Mouse (Mus musculus) embryonic facial prominence, embryonic 14.5 days (tissue): Measurements from ENCODE around the gene Avpr1b. TPM values are rescaled to one million over a fixed set of nuclear protein-coding genes. Genes with fewer than 3 reads are reported as not detected.

Source experiments
- ATAC-seq: fragments of 200-750 bp; cut with Nextera tagmentation; 2 replicates; pipeline ENCODE4 v1.8.0; 2017; ENCODE audit warnings: low read depth, moderate number of reproducible peaks, moderate TSS enrichment
- DNase-seq: peaks from one replicate; pipeline ENCODE4 v3.0.0-alpha.2; 2015; ENCODE audit warnings: low spot score
- H3K27ac ChIP-seq: fragments of 300-500 bp; sonication (generic); replicated peaks from 2 replicates; pipeline ENCODE4 v1.5.1; 2014; ENCODE audit warnings: low read depth, mild to moderate bottlenecking, low read length, moderate library complexity
- H3K27me3 ChIP-seq: fragments of 300-500 bp; sonication (generic); replicated peaks from 2 replicates; pipeline ENCODE4 v1.6.1; 2014; ENCODE audit warnings: low read length; ENCODE audit not compliant: control insufficient read depth, insufficient read depth
- H3K36me3 ChIP-seq: fragments of 300-500 bp; sonication (generic); 2 replicates; pipeline ENCODE4 v1.6.1; 2014; ENCODE audit warnings: low read length, mixed read lengths; ENCODE audit not compliant: control insufficient read depth, insufficient read depth
- H3K4me1 ChIP-seq: fragments of 300-500 bp; sonication (generic); 2 replicates; pipeline ENCODE4 v1.6.1; 2014; ENCODE audit warnings: antibody characterized with exemption, low read length; ENCODE audit not compliant: control insufficient read depth, insufficient read depth
- H3K4me2 ChIP-seq: fragments of 300-500 bp; sonication (generic); 2 replicates; pipeline ENCODE4 v1.6.1; 2014; ENCODE audit warnings: low read depth, mild to moderate bottlenecking, low read length, moderate library complexity, mixed read lengths
- H3K4me3 ChIP-seq: fragments of 300-500 bp; sonication (generic); 2 replicates; pipeline ENCODE4 v1.5.1; 2014; ENCODE audit warnings: low read depth, mild to moderate bottlenecking, low read length
- H3K9ac ChIP-seq: fragments of 300-500 bp; sonication (generic); 2 replicates; pipeline ENCODE4 v1.6.1; 2014; ENCODE audit warnings: low read depth, mild to moderate bottlenecking, low read length, moderate library complexity, mixed read lengths
- H3K9me3 ChIP-seq: fragments of 300-500 bp; sonication (generic); 2 replicates; pipeline ENCODE4 v1.6.1; 2016; ENCODE audit warnings: low read length; ENCODE audit not compliant: control insufficient read depth
- WGBS: fragments of 180-500 bp; shearing (Covaris S2); extraction: QIAGEN DNeasy Blood & Tissue Kit; methylation state at CpG from one replicate; pipeline ENCODE4 v1.1.7; 2014; 5-methylcytosine and 5-hydroxymethylcytosine counted together
- polyA plus RNA-seq: library from polyadenylated mRNA; unstranded; fragments of >200 nt; fragmentation: Nextera tagmentation; extraction: Ambion mirVana; gene quantifications from 2 replicates; pipeline ENCODE4 v1.2.1, GENCODE M21; 2014

The Avpr1b gene
- polyA plus RNA-seq, 1 experiment from 2014 or later: 0.08 TPM

GRCm38 (mm10) chr1:131613361-131614133 is 14.5 kb downstream of the Avpr1b start:
- Histone ChIP-seq H3K27me3 (no peaks in the 10 kb centered on the region), H3K9me3 (no peaks in the 10 kb centered on the region), H3K4me3 (no peak overlapping the region), H3K36me3 (no peaks in the 10 kb centered on the region), H3K4me1 (no peaks in the 10 kb centered on the region), H3K4me2 (no peak overlapping the region), H3K9ac (no peak overlapping the region), H3K27ac (no peak overlapping the region)
- peak; percentile 82 for ATAC-seq
- DNase-seq: peak; percentile 86
- WGBS: 76% methylated on average over 16 of the region's 16 CpGs

DNA sequence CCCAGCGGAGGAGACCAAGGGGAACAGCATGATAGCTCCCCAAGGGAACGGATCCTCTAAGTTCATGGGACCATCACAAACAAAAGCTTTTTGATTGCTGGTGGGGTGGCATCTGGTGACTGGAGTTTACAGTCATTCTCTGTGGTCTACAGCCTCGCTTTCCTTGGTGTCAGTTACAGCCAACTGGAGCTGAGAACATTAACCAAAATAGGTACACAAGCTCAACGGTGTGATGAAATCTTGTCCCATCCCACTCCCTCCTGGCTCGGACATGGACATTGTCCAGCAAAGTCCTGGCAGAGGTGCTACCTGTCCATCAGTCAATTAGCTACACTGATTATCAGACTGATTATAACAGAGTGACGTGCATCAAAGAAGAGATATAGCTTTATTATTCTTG is 15.6 kb downstream of the Avpr1b start:
- no peak for DNase-seq

DNA sequence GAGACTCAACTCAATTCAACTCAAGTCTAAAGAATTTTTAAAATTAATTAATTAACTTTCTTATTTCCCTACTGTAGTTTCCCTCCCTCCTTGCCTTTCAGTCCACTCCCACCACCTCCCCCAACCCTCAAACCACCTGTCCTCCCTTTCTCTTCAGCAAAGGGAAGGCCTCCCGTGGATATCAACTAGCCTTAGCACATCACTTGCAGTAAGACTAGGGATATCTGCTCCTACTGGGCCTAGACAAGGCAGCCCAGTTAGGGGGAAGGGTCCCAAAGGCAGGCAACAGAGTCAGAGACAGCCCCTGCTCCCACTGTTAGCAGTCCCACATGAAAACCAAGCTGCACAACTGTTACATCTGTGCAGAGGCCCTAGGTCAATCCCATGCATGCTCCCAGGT is 17.1 kb downstream of the Avpr1b start:
- no peak overlapping the region for H3K9ac ChIP-seq
- no peak overlapping the region for H3K27ac ChIP-seq
- H3K4me1 ChIP-seq: no peaks in the 10 kb centered on the region
- H3K4me3 ChIP-seq: no peak overlapping the region
- 66% methylated on average over 1 of the region's 1 CpGs for WGBS
- H3K36me3 ChIP-seq: no peaks in the 10 kb centered on the region
- peaks cover 5% of the 10 kb centered on the region; the same call in 1 of the 2 replicates for H3K9me3 ChIP-seq
- H3K4me2 ChIP-seq: no peak overlapping the region
- no peak for ATAC-seq
- no peak for DNase-seq
- no peaks in the 10 kb centered on the region for H3K27me3 ChIP-seq

More for the DNA sequence above, 15.6 kb downstream of the Avpr1b start:
- no peaks in the 10 kb centered on the region for H3K27me3 ChIP-seq
- H3K4me2 ChIP-seq: no peak overlapping the region
- peaks cover 5% of the 10 kb centered on the region; the same call in 1 of the 2 replicates for H3K9me3 ChIP-seq
- H3K4me3 ChIP-seq: no peak overlapping the region
- H3K36me3 ChIP-seq: no peaks in the 10 kb centered on the region
- no peak overlapping the region for H3K27ac ChIP-seq
- H3K9ac ChIP-seq: no peak overlapping the region
- WGBS: 81% methylated on average over 6 of the region's 6 CpGs
- ATAC-seq: no peak
- H3K4me1 ChIP-seq: no peaks in the 10 kb centered on the region

DNA sequence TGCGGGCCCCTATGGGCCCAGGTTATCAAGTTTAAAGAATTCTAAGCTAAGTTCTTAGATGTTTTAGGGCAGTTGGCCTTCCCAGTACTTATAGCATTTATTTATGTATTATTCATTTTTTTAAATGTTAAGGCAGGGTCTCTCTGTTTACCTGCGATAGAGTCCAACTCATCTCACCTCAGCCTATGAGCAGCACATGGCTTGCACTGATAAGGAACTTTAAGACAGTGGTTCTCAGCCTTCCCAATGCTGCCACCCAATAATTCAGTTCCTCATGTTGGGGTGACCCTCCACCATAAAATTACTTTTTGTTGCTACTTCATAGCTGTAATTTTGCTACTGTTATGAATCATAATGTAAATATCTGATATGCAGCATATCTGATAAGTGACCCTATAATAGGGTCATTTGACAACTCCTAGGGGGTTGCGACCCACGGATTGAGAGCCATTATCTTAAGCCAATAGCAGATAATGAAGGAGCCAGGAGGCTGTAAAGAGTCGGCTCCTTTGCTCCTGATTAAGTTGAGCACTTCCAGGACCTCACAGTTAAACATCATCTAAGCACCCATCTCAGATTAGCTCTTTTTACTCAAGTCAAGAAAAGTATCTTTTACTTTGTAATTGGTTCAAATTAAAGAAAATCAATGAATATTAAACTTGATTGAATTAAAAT is 17.6 kb downstream of the Avpr1b start:
- H3K4me1 ChIP-seq: no peaks in the 10 kb centered on the region
- no peak overlapping the region for H3K4me2 ChIP-seq
- H3K9ac ChIP-seq: no peak overlapping the region
- no peak overlapping the region for H3K4me3 ChIP-seq
- peaks cover 5% of the 10 kb centered on the region; the same call in 1 of the 2 replicates for H3K9me3 ChIP-seq
- H3K27me3 ChIP-seq: no peaks in the 10 kb centered on the region
- WGBS: 76% methylated on average over 5 of the region's 5 CpGs
- DNase-seq: no peak
- no peak for ATAC-seq
- H3K36me3 ChIP-seq: no peaks in the 10 kb centered on the region
- H3K27ac ChIP-seq: no peak overlapping the region

- Histone ChIP-seq H3K9me3 (peaks cover 5% of the 10 kb centered on the region; the same call in 1 of the 2 replicates), H3K27me3 (no peaks in the 10 kb centered on the region), H3K4me2 (no peak overlapping the region), H3K9ac (no peak overlapping the region), H3K27ac (no peak overlapping the region), H3K36me3 (no peaks in the 10 kb centered on the region), H3K4me1 (no peaks in the 10 kb centered on the region), H3K4me3 (no peak overlapping the region)
- ATAC-seq: no peak
- 86% methylated on average over 1 of the region's 1 CpGs for WGBS
- DNase-seq: no peak
These were observed 19.5 kb downstream of the Avpr1b start for GRCm38 (mm10) chr1:131618576-131618975.

- Histone ChIP-seq H3K4me2 (no peak overlapping the region), H3K27ac (no peak overlapping the region), H3K9me3 (peaks cover 5% of the 10 kb centered on the region; the same call in 1 of the 2 replicates), H3K9ac (no peak overlapping the region), H3K4me1 (no peaks in the 10 kb centered on the region), H3K4me3 (no peak overlapping the region), H3K36me3 (no peaks in the 10 kb centered on the region), H3K27me3 (no peaks in the 10 kb centered on the region)
- DNase-seq (no peak), ATAC-seq (no peak)
- 90% methylated on average over 7 of the region's 7 CpGs for WGBS
These were observed 20.3 kb downstream of the Avpr1b start for GRCm38 (mm10) chr1:131619348-131619747.

GRCm38 (mm10) chr1:131623644-131624043 is 24.6 kb downstream of the Avpr1b start:
- Histone ChIP-seq H3K27ac (no peak overlapping the region), H3K4me2 (no peak overlapping the region), H3K4me1 (no peaks in the 10 kb centered on the region), H3K9ac (no peak overlapping the region), H3K9me3 (peaks cover 5% of the 10 kb centered on the region; the same call in 1 of the 2 replicates), H3K4me3 (no peak overlapping the region), H3K27me3 (no peaks in the 10 kb centered on the region), H3K36me3 (no peaks in the 10 kb centered on the region)
- no peak for DNase-seq
- ATAC-seq: no peak
- 74% methylated on average over 3 of the region's 3 CpGs for WGBS

DNA sequence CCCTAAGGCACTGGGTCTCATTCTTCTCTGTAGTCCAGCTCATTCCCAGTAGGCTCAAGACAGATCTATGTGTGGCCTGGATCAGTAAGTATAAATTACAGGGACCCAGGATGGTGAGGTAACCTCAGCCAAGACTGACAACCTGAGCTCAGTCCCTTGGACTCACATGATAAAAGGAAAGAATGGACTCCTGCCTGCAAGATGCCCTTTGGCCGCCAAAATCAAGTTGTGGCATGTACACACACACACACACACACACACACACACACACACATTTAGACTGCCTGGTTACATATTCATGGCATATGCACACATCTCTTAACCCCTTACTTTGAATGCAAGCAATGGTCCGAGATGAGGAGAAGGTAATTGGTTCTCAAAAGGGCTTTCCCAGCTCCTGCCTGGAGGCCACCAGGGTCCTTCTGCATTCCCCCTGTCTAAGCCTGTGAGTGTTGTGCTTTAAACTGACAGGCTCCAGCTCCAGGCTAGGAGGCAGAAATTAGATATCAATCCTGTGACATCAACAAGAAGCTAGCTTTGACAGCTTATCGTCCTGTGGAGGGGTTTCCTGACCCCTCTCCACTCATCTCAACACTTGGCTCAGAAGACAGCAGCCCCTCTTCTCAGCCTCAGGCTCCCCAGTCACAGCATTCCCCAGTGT is 25.3 kb downstream of the Avpr1b start:
- 51% methylated on average over 3 of the region's 3 CpGs for WGBS
- H3K4me2 ChIP-seq: no peak overlapping the region
- no peaks in the 10 kb centered on the region for H3K4me1 ChIP-seq
- no peaks in the 10 kb centered on the region for H3K36me3 ChIP-seq
- no peak overlapping the region for H3K27ac ChIP-seq
- no peak overlapping the region for H3K9ac ChIP-seq
- no peak for DNase-seq
- H3K27me3 ChIP-seq: no peaks in the 10 kb centered on the region
- H3K9me3 ChIP-seq: peaks cover 4% of the 10 kb centered on the region; the same call in 1 of the 2 replicates
- no peak for ATAC-seq
- H3K4me3 ChIP-seq: no peak overlapping the region
